Mouse (Mus musculus) heart, embryonic 11.5 days (tissue): ENCODE data around the gene Pcnx2. TPM values are rescaled to one million over a fixed set of nuclear protein-coding genes. Genes with fewer than 3 reads are reported as not detected.
A peak's percentile ranks its signal among the peaks of the same experiment; 100 is the strongest.

Experiments
- ATAC-seq: fragments of 200-750 bp; cut with Nextera tagmentation; replicated peaks from 2 replicates; pipeline ENCODE4 v1.8.0; 2017; ENCODE audit warnings: moderate library complexity; ENCODE audit not compliant: insufficient number of reproducible peaks, low FRiP score, low TSS enrichment
- H3K27ac ChIP-seq: fragments of 300-500 bp; sonication (generic); 2 replicates; pipeline ENCODE4 v1.5.1; 2014; ENCODE audit warnings: mild to moderate bottlenecking, low read depth, low read length
- H3K27me3 ChIP-seq: fragments of 300-500 bp; sonication (generic); 2 replicates; pipeline ENCODE4 v1.6.1; 2014; ENCODE audit warnings: mild to moderate bottlenecking, low read length, mixed read lengths; ENCODE audit not compliant: control insufficient read depth, insufficient read depth
- H3K36me3 ChIP-seq: fragments of 300-500 bp; sonication (generic); 2 replicates; pipeline ENCODE4 v1.6.1; 2014; ENCODE audit warnings: mild to moderate bottlenecking, low read length, moderate library complexity, mixed read lengths; ENCODE audit not compliant: control insufficient read depth, insufficient read depth
- H3K4me1 ChIP-seq: fragments of 300-500 bp; sonication (generic); 2 replicates; pipeline ENCODE4 v1.6.1; 2014; ENCODE audit warnings: low read length; ENCODE audit not compliant: control insufficient read depth, insufficient read depth
- H3K4me2 ChIP-seq: fragments of 300-500 bp; sonication (generic); 2 replicates; pipeline ENCODE4 v1.6.1; 2014; ENCODE audit warnings: mild to moderate bottlenecking, moderate library complexity
- H3K4me3 ChIP-seq: fragments of 300-500 bp; sonication (generic); 2 replicates; pipeline ENCODE4 v1.5.1; 2014; ENCODE audit warnings: low read depth, low read length
- H3K9ac ChIP-seq: fragments of 300-500 bp; sonication (generic); 2 replicates; pipeline ENCODE4 v1.6.1; 2014; ENCODE audit warnings: mild to moderate bottlenecking, low read depth, low read length, moderate library complexity
- H3K9me3 ChIP-seq: fragments of 300-500 bp; sonication (generic); replicated peaks from 2 replicates; pipeline ENCODE4 v1.6.1; 2016; ENCODE audit warnings: low read length; ENCODE audit not compliant: control insufficient read depth
- WGBS: fragments of 180-500 bp; shearing (Covaris S2); extraction: QIAGEN DNeasy Blood & Tissue Kit; methylation state at CpG from one replicate; pipeline ENCODE4 v1.1.7; 2014; ENCODE audit not compliant: insufficient replicate concordance; 5-methylcytosine and 5-hydroxymethylcytosine counted together
- polyA plus RNA-seq: library from polyadenylated mRNA; unstranded; fragments of >200 nt; fragmentation: Nextera tagmentation; extraction: Ambion mirVana; gene quantifications from 2 replicates; pipeline ENCODE4 v1.2.1, GENCODE M21; 2014

The Pcnx2 gene
- polyA plus RNA-seq, 1 experiment from 2014 or later = 0.27 TPM

DNA sequence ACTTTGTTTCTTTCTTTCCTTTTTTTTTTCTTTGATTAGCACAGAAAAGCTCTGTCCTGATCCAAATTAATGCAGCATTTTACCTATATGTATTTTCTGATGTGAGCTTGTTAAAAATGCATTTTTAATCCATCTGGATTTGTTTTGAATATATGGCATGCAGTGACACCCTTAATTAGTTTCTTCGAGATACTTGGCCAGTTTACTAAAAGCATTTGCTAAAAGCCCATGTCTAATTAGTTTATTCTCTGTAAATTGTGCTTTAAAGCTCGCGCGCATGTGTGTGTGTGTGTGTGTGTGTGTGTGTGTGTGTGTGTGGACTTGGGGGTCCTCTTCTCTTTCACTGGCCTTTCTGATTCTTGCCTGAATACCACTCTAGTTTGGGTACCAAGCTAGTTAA is 159.2 kb downstream of the Pcnx2 start:
- 93% methylated on average over 4 of the region's 4 CpGs for WGBS
- H3K9me3 ChIP-seq = no peaks in the 10 kb centered on the region
- no peaks in the 10 kb centered on the region for H3K27me3 ChIP-seq
- peaks cover 2% of the 10 kb centered on the region for H3K4me1 ChIP-seq
- H3K36me3 ChIP-seq = no peaks in the 10 kb centered on the region
- H3K27ac ChIP-seq = no peak overlapping the region
- H3K9ac ChIP-seq = no peak overlapping the region
- no peak for ATAC-seq
- no peak overlapping the region for H3K4me3 ChIP-seq
- H3K4me2 ChIP-seq = no peak overlapping the region

DNA sequence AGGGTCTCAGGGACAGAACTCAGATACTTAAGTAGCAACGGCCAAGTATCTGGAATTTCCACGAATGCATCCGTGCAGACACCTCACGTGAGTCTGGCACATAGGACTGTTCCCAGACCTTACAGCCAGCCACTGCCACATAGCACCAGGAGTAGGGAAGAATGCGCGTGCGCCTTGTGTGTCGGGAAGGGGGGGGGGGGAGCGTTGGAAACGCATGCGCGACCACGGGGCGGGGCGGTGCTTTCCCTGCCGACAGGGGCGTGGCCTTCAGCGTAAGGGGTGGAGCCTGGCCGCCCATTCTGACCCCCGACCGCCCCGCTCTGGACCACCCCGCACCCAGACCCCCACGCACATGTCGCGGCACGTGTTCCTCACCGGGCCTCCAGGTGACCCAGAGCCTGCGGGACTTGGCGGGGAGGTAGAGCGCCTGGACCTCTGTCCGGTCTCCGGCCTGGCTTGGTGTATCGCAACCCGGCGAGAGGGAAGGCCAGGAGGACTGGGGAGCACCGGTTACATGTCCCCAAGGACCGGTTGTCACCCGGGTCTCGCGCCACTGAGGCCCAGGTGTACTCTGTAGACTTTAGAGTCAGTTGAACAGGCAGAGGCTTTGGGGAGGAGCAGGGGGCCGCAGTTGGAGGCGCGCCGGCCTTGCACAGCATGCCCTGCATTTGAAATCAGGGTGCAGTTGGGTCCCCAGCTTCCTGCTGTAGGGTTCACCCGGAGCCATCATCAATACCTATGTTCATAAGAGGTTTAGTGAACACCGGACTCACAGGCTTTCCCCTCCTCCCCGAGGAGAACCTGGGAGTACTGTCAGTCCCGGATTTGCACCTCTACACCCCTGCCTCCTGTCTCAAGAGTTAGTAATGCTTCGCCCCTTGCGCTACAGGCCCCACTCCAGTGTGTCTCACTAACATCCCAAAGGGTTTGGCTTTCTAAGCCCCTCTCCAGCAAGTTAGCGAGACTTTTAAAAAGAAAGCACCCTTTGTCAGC is 163.9 kb downstream of the Pcnx2 start:
- H3K4me1 ChIP-seq = no peaks in the 10 kb centered on the region; the same call in 1 of the 2 replicates
- H3K27ac ChIP-seq = 0 out of 2 replicates have a peak overlapping the region, but pooled peaks have one; percentile 10

GRCm38 (mm10) chr8:125729746-125730145 is 168.4 kb downstream of the Pcnx2 start, which contains the start of gene Ntpcr:
Ntpcr (plus strand) TSS chr8:125729963.
- Histone ChIP-seq H3K27me3 (no peaks in the 10 kb centered on the region), H3K9me3 (no peaks in the 10 kb centered on the region), H3K9ac (no peak within 1 kb of the TSS; the same call in 1 of the 2 replicates), H3K4me3 (no peak within 1 kb of the TSS), H3K27ac (no peak within 1 kb of the TSS), H3K4me1 (no peaks in the 10 kb centered on the region; the same call in 1 of the 2 replicates), H3K36me3 (no peaks in the 10 kb centered on the region), H3K4me2 (no peak within 1 kb of the TSS)
- 80% methylated on average over 7 of the region's 7 CpGs for WGBS
- ATAC-seq = no peak

More for the DNA sequence above, 163.9 kb downstream of the Pcnx2 start:
- peak; percentile 90 for ATAC-seq
- 9% methylated on average over 43 of the region's 52 CpGs for WGBS
- Histone ChIP-seq H3K4me2 (peak overlapping the region; percentile 85), H3K27me3 (no peaks in the 10 kb centered on the region), H3K36me3 (no peaks in the 10 kb centered on the region), H3K9ac (peak overlapping the region; percentile 82), H3K9me3 (no peaks in the 10 kb centered on the region), H3K4me3 (peak overlapping the region; percentile 78)

- WGBS = 44% methylated on average over 8 of the region's 8 CpGs
- Histone ChIP-seq H3K36me3 (no peaks in the 10 kb centered on the region), H3K9ac (no peak overlapping the region), H3K9me3 (no peaks in the 10 kb centered on the region), H3K4me2 (no peak overlapping the region), H3K4me3 (no peak overlapping the region), H3K27me3 (no peaks in the 10 kb centered on the region), H3K4me1 (no peaks in the 10 kb centered on the region), H3K27ac (no peak overlapping the region)
- ATAC-seq = no peak
These were observed 170.3 kb downstream of the Pcnx2 start for GRCm38 (mm10) chr8:125727797-125728196.

GRCm38 (mm10) chr8:125726986-125727385 is 171.1 kb downstream of the Pcnx2 start:
- Histone ChIP-seq H3K4me2 (no peak overlapping the region), H3K4me3 (no peak overlapping the region), H3K9ac (no peak overlapping the region), H3K36me3 (no peaks in the 10 kb centered on the region), H3K27me3 (no peaks in the 10 kb centered on the region), H3K27ac (no peak overlapping the region), H3K4me1 (no peaks in the 10 kb centered on the region), H3K9me3 (no peaks in the 10 kb centered on the region)
- 69% methylated on average over 5 of the region's 5 CpGs for WGBS
- no peak for ATAC-seq

GRCm38 (mm10) chr8:125726143-125726542 is 172.0 kb downstream of the Pcnx2 start:
- no peaks in the 10 kb centered on the region for H3K36me3 ChIP-seq
- H3K4me3 ChIP-seq = no peak overlapping the region
- no peak overlapping the region for H3K27ac ChIP-seq
- no peaks in the 10 kb centered on the region for H3K4me1 ChIP-seq
- no peaks in the 10 kb centered on the region for H3K27me3 ChIP-seq
- H3K9ac ChIP-seq = no peak overlapping the region
- H3K9me3 ChIP-seq = no peaks in the 10 kb centered on the region
- WGBS = 84% methylated on average over 4 of the region's 4 CpGs
- ATAC-seq = no peak
- no peak overlapping the region for H3K4me2 ChIP-seq

- H3K9ac ChIP-seq = no peak overlapping the region
- no peaks in the 10 kb centered on the region for H3K27me3 ChIP-seq
- 73% methylated on average over 6 of the region's 6 CpGs for WGBS
- ATAC-seq = no peak
- H3K27ac ChIP-seq = no peak overlapping the region
- no peak overlapping the region for H3K4me2 ChIP-seq
- H3K4me1 ChIP-seq = no peaks in the 10 kb centered on the region
- no peaks in the 10 kb centered on the region for H3K36me3 ChIP-seq
- no peaks in the 10 kb centered on the region for H3K9me3 ChIP-seq
- H3K4me3 ChIP-seq = no peak overlapping the region
These were observed 172.9 kb downstream of the Pcnx2 start for GRCm38 (mm10) chr8:125725037-125725820.

GRCm38 (mm10) chr8:125723437-125723836 is 174.7 kb downstream of the Pcnx2 start:
- no peaks in the 10 kb centered on the region for H3K36me3 ChIP-seq
- no peaks in the 10 kb centered on the region for H3K4me1 ChIP-seq

More at GRCm38 (mm10) chr8:125723437-125723836, 174.7 kb downstream of the Pcnx2 start:
- Histone ChIP-seq H3K4me2 (no peak overlapping the region), H3K9me3 (no peaks in the 10 kb centered on the region), H3K9ac (no peak overlapping the region), H3K27ac (no peak overlapping the region), H3K27me3 (no peaks in the 10 kb centered on the region), H3K4me3 (no peak overlapping the region)
- WGBS = 88% methylated on average over 6 of the region's 6 CpGs
- no peak for ATAC-seq
